Mouse (Mus musculus) layer of hippocampus, adult 11-12 months (tissue): ENCODE data around the gene Tns3.

Experiments used
- DNase-seq: peaks from one replicate; pipeline ENCODE4 v3.0.0; 2022; ENCODE audit warnings: low spot score

The Tns3 gene

DNA sequence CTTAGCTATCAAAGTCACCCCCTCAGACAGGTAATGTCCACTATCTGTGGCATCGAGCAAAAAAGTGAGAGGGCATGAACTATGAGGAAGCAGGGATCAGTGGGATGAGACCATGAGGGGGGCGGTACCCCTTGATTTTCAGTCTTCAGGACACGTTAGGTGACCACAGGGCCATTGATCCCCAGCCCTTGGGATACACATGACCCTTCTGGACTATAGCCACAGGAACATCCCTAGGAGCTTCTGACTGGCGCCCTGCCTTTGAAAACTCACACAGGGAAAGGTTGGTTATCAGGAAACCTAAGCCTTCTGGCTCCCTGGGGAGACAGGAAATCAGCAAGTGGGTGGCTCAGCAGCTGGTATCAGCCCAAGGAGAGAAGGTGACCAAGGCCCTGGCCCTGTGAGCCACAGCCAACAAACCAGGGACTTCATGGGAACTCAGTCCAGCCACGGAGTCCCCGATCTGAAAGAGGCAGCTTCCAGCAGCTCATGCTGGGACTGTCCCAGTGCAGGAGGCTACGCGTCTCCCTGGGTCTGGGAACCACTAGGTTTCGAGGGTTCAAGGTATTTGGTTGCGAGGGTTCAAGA, 12.8 kb downstream of the Tns3 start:
- no peak for DNase-seq

DNA sequence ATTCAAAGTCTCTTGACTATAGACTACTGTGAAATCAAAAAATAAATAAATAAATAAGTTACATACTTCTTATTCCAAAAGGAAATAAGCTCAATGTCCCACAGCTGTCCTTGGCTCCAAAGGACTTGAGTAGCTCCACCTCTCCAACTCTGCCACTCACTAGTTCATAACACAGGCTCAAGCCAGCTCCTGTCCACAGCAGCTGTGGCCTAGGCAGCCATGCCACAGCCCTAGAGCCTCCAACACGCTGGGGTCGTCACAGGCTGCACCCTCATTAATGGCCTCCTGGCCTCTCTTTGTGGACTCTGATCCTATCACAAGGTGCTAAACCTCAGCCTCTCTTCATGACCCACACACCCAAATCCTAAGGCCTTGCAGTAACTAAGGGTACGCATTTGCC, 18.7 kb downstream of the Tns3 start:
- no peak for DNase-seq

DNA sequence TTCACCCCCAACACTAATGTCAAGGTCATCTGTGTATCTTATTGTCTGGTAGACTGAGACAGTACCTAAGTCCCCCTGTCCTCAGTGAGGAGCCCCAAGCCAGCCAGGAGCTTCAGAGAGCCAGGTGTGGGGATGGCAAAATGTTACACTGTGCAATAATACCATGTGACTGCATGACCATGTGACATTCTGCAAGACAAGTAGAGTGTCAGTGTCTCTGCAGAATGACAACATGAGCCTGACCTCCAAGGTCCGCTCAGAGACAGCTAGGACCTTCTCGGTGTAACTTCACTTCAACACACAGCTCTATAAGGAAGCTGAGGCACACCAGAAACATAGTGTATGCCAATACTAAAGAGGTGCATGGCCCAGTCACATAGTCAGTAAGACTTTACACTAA, 20.1 kb downstream of the Tns3 start:
- DNase-seq = no peak

DNA sequence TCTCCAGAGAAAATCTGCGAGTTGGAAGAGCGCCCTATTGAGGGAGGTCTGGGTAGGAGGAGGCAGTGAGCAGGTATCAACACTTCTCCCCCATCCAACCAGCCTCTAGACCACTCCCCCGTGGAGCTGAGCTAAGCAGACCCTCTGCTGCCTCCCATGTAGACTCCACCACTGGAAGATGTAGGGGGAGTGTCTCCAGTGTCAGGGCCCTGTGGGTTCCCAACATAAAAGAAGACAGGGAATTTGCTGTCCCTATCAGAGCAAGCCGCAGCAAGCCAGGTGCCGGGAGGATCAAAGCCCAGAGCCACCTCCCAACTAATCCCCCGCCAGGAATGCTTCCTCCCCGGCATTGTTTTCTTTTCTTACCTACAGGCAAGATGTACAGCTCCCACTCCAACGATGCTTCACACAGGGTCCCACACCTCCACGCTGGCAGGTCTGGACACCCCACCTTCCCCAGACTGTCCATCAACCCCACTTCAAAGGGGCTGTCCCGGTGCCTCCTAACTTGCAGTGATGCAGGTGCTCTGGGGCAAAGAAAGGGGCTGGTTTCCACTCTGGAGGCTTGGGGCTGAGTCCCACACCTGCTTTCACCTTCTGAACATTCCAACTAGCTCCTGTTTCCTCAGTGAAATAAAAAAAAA, 22.6 kb downstream of the Tns3 start:
- no peak for DNase-seq

DNA sequence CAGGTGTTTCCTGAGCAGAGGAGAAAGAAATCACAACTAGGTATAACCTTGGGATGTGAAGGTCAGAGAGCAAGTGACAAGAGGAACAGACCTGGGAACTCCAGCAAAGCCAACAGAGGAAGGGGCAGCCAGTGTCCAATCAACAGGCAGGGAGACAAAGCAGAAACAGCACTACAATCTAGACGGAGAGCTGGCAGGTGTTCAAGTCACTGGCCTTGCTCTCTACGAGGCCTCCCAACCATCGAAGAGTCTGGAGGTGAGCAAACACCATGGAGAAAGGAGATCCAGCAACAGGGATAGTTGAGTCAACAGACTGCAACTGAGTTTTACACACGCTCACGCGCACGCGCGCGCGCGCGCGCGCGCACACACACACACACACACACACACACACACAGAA, 24.6 kb downstream of the Tns3 start:
- no peak for DNase-seq

DNA sequence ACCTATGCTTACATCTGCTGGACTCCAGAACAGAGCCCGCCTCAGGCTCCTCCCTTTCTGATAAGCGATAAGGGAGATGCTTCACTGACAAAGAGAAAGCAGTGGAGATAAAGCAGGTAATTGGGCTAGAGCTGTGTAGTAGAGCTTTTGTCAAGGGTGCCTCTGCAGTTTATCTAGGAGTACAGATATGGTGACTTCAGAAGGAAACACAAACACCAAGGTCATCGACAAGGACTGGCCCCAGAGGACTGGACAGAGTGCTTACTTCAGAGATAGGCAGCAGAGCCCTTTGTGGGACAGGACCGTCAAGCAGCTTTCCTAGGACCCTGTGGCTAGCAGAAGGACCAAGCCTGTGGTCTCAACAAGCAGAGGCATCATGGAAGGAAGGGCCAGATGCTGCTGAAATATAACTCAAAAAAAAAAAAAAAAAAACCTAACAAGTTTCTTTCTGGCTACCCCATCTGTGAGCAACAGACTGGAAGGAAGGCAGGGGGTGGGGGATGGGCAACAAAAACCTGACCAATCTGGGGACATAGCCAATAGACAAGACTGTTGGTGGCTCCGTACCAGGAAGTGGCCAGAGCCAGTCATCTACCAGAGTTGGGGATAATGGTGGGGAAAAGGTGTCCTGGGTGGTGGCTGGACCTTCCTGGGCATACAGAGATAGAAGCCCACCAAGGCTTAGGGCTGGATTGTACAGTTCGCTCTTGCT, 25.2 kb downstream of the Tns3 start:
- DNase-seq = peak; percentile 41

DNA sequence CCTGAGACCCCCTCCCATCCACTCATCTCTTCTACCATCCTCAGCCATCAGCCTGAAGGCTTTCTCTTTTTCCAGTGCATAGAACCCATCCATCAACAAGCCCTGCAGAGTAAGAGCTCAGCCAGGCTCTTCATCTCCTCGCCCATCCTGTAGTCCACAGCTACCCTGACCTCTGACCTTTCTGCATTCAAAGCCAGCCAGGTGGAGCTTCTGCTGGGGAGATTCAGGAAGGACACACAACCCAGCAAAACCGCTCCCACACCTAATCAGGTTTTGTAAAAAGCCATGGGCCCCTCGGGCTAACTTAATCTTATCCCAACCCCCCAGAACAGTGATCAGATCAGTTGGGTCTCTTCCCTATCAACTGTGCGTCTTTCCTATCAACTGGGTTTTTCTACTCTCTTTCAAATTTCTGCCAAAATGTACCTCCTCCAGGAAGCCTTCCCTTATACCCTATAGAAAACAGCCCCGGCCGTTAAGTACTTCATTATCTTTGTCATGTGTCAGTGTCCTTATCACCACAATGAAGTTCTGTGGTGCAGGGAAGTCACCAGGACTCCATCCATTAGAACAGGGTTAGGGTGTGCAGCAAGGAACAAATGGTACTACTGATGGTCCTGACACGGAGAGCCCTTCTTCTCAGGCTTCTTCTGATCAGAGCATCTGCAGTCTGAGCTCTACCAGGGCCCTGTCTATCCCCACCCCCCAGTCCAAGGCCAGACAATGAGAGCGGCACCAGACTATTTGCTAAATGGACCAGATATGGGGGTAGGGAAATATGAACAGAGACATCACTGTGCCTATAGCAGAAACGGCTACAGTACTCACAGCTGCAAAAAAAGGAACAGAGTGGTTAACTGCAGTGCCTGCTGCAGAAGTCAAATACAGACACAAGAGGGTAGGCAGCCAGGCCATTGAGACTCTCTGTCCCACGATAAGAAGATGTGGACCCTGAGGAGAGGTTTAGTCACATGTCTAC, 26.6 kb downstream of the Tns3 start:
- no peak for DNase-seq

DNA sequence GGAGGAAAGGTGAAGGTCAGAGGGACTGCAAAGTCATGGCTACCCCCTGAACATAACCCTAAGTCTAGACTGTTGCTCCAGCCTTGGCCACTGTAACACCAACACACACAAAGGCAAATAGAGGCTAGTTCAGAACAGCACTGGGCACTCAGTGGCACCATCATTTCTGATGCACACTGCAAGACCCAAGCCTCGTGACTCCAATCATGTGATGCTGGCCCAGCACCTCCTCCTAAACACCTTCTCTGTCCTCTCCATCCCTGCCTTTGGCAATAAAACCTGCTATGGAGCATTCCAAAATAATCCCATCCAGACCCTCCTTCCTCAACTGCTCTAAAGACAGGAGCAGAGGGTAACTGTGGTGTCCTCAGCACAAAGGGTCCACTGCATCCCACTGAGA, 27.7 kb downstream of the Tns3 start:
- DNase-seq = no peak

DNA sequence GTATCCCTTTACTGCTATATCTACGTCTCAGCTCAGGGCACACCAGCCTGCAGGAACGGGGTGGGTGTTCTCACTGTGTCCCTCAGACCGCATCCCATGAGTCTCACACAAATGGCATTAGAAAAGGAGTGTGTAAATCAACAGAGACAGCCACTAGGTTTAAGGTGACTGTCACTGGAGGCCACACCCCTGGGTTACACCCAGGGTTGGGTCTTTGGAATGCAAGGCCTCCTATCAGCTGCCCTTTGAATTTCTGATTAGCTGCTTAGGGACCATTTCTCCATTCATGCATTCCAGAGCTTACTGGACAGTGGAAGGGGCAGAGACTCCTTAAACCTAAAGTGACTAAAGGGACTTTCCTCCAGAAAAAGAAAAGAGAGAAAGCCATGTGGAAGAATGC, 28.6 kb downstream of the Tns3 start:
- DNase-seq = no peak

DNA sequence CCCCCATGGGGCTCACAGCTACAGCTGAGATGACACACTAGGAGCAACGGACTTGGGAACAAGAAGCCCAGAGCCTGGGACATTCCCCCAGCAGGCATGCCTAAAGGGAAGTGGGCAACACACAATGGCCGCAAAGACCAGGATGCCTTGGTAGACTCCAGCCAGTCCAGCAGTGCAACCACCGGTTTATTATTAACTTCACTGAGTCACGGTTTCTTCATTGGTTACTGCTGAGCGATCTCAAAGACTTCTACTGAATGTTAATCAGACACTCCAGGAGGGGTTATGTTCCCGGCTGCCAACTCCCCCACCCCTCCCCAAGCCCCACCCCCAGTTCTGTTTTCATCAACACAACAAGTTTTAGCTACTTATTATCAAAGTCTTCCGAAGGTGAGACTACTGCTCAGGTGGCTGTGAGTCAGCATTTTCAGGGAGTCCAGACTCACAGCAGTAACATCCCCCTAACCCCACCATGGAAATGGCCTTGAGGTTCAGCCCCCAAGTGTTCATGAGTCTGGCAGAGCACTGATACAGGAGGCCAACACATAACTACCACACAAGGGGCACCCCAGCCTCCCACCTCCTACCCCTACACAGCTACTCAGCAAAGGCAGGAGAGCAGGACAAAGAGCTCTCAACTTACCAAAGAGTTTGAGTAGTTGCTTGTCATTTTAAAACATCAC, 29.5 kb downstream of the Tns3 start:
- no peak for DNase-seq

DNA sequence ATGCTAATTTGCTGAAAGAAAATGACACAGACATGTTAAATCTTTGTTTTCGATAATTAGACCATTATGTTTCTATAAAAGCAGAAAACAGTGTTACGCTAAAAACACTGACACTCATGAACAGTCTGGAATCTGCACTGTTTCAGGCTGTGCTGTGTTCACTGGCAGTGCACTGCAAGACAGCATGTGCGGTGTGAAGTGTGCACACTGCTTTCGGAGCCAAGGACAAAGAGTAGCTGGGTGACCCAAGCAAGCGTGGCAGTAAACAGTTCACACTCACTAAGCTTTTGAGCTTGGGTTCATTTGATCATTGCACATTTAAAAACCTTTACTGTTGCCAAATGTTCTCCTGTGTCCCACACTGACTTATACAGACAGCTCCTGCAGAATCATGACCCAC, 32.2 kb downstream of the Tns3 start:
- no peak for DNase-seq

DNA sequence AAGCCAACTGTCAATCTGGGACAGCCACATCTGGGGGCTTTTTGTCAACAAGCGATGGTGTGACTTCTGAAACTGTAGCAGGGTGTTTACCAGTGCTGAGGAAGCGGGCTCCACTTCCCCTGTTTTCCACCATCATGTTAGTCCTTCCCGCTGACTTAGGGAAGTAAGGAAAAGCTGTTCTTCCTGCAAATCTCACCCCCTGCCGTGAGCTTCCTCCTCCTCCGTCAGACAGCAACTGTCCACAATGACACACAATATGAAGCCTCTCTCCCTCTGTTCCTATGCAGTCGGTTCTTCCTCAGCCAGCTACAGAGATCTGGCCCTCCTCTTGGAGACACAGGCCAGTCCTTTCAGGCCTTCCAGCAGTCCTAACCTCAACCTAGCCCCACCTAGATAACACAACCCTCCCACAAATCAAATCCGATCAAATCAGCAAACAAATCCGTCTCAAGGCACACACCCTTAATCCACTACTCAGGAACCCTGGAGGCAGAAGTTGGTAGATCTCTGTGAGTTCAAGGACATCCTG, 34.4 kb downstream of the Tns3 start:
- no peak for DNase-seq

DNA sequence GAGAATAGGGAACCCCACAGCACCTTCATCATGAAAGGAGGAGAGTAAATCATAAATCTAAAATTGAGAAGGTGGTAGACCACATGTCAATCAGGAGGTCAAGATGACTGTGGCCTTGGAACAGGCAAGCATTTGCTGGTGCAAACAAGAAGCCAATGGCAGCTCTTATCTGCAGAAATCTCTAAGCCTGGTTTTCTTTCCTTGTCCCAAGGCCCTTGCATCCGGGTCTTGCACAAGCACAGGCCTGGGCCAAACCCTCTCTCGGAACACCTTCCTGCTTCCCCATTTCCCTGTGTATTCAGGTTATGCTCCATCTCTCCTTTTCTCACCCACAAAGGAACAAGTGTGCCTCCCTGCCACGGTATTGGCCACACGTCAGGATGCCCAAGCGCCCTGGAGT, 35.0 kb downstream of the Tns3 start:
- DNase-seq = no peak

DNA sequence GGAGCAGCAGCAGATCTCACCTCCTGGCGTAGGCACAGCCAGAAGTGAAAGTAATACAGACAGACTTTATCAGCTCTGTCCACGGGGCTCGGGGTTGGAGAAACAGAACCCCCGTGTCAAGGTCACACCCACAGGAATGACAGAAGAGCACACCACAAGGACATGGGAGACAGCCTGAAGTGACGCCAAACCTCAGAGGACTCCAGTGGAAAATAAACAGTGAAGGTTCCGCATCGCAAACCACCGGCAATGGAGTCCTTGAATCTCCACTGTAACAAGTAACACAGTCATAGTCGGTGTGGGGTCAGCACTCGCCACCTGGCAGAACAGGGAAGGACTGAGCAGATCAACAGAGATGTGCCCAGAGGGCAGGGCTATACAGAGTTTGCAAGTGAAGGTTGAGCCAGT, 35.5 kb downstream of the Tns3 start:
- no peak for DNase-seq

DNA sequence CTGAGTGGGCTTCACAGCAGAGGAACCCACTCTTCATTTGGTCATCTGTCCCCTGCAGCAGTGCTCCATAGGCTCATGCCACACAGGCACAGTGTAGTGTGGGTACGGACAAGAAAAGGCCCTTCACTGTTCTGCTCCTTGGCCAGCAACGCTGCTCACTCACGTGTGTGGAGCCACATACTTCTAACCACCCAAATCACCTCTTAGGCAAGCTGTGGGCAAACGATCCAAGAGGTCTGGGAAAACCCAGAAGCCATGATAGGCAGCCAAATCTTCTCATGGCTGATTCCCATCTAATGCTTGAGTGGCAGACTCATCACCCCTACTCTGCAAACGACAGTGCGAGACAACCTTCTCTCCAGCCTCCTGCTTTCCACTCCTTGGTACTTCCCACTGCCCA, 37.2 kb downstream of the Tns3 start:
- no peak for DNase-seq

DNA sequence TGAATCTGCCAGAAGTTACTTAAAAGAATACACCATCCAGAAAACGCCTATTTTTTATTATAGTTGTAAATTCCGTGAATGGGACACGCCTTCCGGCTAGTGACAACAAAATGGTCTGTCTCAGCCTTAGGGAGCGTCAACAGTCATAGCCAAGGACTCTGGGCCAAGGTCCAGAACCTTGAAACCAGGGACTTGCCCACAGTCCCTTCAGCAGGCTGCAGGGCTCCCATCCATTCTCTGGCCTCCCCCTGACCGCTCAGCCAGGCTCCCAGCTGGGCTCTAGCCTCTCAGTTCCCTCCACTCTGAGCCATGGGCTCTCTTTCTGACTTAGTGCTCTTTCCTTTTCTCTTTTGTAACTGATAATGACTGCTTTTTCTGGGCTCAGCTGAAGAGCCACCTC, 37.6 kb downstream of the Tns3 start:
- no peak for DNase-seq

DNA sequence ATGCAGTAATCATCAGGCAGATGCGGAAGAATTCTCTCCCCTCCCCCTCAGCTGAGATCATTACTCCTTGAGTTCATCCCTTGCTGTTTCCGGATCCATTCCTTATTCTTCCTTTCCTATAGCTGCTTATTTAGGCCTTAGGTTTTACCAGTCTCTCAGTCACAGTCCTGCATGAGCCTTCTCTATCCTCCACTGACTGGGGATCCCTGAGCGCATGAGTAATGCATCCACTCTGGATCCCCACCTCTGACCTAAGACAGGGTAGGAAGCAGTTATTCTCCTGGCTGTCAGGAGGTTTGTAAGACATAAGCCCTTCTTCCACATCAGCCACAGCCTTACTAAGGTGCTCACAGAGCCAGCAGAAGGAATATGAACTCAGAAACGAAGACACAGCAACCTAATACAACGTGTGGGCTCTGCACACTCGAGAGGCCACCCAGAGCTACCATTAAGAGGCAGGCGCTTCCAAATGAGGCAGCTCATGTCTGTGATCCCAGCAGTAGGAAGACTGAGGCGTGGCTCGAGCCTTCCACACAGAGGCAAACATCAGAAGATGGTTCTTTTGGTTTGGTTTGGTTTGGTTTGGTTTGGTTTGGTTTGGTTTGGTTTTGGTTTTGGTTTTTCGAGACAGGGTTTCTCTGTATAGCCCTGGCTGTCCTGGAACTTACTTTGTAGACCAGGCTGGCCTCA, 38.3 kb downstream of the Tns3 start:
- DNase-seq = no peak

DNA sequence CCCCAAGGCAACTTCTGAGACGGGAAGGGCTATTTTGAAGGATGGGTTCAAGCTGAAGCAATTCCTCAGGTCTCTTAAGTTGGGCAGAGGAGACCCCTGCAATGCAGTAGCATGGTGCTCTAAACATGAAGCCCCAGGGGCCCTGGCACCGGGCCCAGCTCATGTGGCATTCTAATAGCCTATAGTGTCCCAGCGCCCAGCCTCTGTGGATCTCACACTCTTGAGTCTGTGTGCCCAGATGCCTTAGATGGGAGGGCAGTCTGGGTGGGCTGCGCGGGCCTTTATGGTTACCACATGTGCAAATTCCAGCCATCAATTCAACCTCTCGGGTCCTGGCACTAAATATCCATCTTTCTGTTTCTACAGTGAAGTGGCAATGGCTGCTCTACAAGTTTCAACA, 38.9 kb downstream of the Tns3 start:
- no peak for DNase-seq

DNA sequence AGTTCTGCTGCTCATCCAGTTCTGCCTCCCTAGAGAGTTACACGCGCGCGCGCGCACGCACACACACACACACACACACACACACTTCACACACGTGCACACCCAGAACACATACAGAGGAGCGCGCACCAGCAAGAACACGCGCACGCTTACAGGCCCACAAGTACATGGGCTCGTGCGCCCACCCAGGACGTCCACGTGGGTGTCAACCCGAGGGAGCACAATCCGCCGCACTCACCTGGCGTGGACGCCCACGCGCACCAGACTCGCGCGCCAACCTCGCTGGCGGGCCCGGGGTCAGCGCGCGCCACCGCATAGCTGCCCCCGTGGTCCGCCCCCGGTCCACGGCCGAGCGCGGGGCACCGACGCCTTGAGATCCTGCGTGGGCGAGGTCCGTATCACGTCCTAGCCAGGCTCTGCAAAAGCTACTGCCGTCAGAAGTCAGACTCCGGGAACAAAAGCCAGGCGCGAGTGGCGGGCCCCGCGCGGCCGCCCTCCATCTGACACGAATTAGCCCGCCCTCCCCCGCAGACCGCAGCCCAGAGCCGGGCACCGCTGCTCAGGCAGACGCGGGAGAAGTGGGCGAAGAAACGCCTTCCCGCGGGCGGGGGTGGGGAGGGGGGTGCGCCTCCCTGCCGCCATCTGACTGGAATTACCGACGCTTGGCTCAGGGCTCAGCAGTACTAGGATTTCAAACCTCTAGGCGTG, 40.0 kb downstream of the Tns3 start:
- DNase-seq = peak; percentile 56

DNA sequence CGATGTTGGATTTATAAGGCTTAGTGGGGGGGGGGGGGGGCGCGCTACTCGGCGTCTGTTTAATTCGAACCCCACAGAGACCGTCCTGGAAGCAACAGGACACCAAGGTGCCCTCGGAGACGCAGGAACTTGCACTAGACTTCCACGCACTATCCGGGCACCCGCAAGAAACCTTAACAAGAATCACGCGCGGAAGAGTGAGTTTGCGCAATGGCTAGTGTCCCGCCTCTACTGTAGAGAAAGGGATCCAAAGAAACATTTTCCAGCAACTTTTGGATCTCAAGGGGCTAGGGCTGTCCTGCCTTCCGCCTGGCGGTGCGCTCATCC, 40.5 kb downstream of the Tns3 start:
- no peak for DNase-seq

DNA sequence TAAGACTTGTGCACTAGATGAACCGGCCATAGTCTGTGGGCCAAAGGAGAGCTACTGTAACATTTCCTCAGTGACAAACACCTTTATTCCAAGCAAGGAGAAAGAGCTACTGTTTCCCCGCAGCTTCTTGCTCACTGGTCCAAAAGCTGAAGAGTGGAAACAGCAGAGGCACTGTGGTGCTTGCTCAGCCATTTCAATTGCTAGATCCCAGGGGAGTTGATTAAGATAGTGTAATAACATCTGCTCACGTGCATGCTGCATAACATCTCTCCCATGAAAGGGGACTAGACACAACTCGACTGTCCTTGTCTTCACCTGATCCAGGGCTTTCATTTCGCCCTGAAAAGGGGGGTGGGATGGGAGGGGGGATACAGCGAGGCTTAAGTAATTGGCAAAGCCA, 41.7 kb downstream of the Tns3 start:
- DNase-seq = no peak
